Mouse (Mus musculus) heart, embryonic 14.5 days (tissue): ENCODE data around the gene Slain2. TPM values are rescaled to one million over a fixed set of nuclear protein-coding genes. Genes with fewer than 3 reads are reported as not detected.

Experiments
- ATAC-seq: fragments of 200-750 bp; cut with Nextera tagmentation; 2 replicates; pipeline ENCODE4 v1.8.0; 2017; ENCODE audit warnings: low read depth, moderate TSS enrichment; ENCODE audit not compliant: insufficient number of reproducible peaks, insufficient read depth, low FRiP score
- H3K27ac ChIP-seq, 2 experiments: fragments of 200-500 bp in 1 of 2; fragments of 300-500 bp in 1 of 2; sonication (generic) in 1 of 2; replicated peaks in 1 of 2; 2 replicates each; pipeline ENCODE4 v1.5.1; 2012 to 2014; ENCODE audit warnings: low read depth in 2 of 2, low read length in 2 of 2, control low read depth in 1 of 2, mild to moderate bottlenecking in 1 of 2, mixed read lengths in 1 of 2; ENCODE audit not compliant: control insufficient read depth in 1 of 2, insufficient read depth in 1 of 2
- H3K27me3 ChIP-seq: fragments of 300-500 bp; sonication (generic); 2 replicates; pipeline ENCODE4 v1.6.1; 2014; ENCODE audit warnings: mild to moderate bottlenecking, low read length, control low read depth; ENCODE audit not compliant: control insufficient read depth, insufficient read depth
- H3K36me3 ChIP-seq: fragments of 300-500 bp; sonication (generic); 2 replicates; pipeline ENCODE4 v1.6.1; 2014; ENCODE audit warnings: mild to moderate bottlenecking, control low read depth, low read length, mixed read lengths; ENCODE audit not compliant: control insufficient read depth, insufficient read depth
- H3K4me1 ChIP-seq, 2 experiments: fragments of 200-500 bp in 1 of 2; fragments of 300-500 bp in 1 of 2; sonication (generic) in 1 of 2; 2 replicates each; pipeline ENCODE4 v1.6.1; 2012 to 2014; ENCODE audit warnings: low read length in 2 of 2, control low read depth in 1 of 2, mixed read lengths in 1 of 2; ENCODE audit not compliant: control insufficient read depth in 2 of 2, insufficient read depth in 2 of 2
- H3K4me2 ChIP-seq: fragments of 300-500 bp; sonication (generic); 2 replicates; pipeline ENCODE4 v1.6.1; 2014; ENCODE audit warnings: mild to moderate bottlenecking, low read length
- H3K4me3 ChIP-seq, 2 experiments: fragments of 200-500 bp in 1 of 2; fragments of 300-500 bp in 1 of 2; sonication (generic) in 1 of 2; 2 replicates each; pipeline ENCODE4 v1.5.1; 2012 to 2014; ENCODE audit warnings: low read length in 2 of 2, mild to moderate bottlenecking in 2 of 2, control low read depth in 1 of 2, low read depth in 1 of 2, moderate library complexity in 1 of 2; ENCODE audit not compliant: control insufficient read depth in 1 of 2, insufficient read depth in 1 of 2
- H3K9ac ChIP-seq: fragments of 300-500 bp; sonication (generic); 2 replicates; pipeline ENCODE4 v1.6.1; 2014; ENCODE audit warnings: mild to moderate bottlenecking, low read length
- H3K9me3 ChIP-seq: fragments of 300-500 bp; sonication (generic); 2 replicates; pipeline ENCODE4 v1.6.1; 2016; ENCODE audit warnings: low read length, control low read depth; ENCODE audit not compliant: control insufficient read depth
- WGBS: fragments of 180-500 bp; shearing (Covaris S2); extraction: QIAGEN DNeasy Blood & Tissue Kit; methylation state at CpG from one replicate; pipeline ENCODE4 v1.1.7; 2014; 5-methylcytosine and 5-hydroxymethylcytosine counted together
- polyA plus RNA-seq: library from polyadenylated mRNA; unstranded; fragments of >200 nt; fragmentation: Nextera tagmentation; extraction: Ambion mirVana; gene quantifications from 2 replicates; pipeline ENCODE4 v1.2.1, GENCODE M21; 2014

The Slain2 gene
- polyA plus RNA-seq: 35.6 and 36.5 TPM in 2 replicates

- H3K9me3 ChIP-seq: no peaks in the 10 kb centered on the region
- no peaks in the 10 kb centered on the region for H3K36me3 ChIP-seq
- peak within 1 kb of the TSS; percentile 89 to 99 for H3K4me3 ChIP-seq
- under 1% methylated on average over 82 of the region's 83 CpGs for WGBS
- ATAC-seq: peak; percentile 92
- peak within 1 kb of the TSS; percentile 83 for H3K4me2 ChIP-seq
- no peaks in the 10 kb centered on the region for H3K27me3 ChIP-seq
- H3K4me1 ChIP-seq: peaks cover 7 to 26% of the 10 kb centered on the region in 2 experiments
- H3K27ac ChIP-seq: peak within 1 kb of the TSS; percentile 97 to 100
- H3K9ac ChIP-seq: peak within 1 kb of the TSS; percentile 100
Observed at GRCm38 (mm10) chr5:72913648-72914557, at the start of gene Slain2. Gene Slain2, plus strand, starts transcription at chr5:72914304.

- no peaks in the 10 kb centered on the region for H3K27me3 ChIP-seq
- H3K27ac ChIP-seq: no peak overlapping the region
- H3K4me3 ChIP-seq: no peak overlapping the region
- peaks cover 2 to 16% of the 10 kb centered on the region in 2 experiments; a peak in 3 of 4 replicates for H3K4me1 ChIP-seq
- WGBS: 68% methylated on average over 3 of the region's 3 CpGs
- no peak overlapping the region for H3K9ac ChIP-seq
- H3K4me2 ChIP-seq: peak overlapping the region; percentile 92; the same call in 1 of the 2 replicates
- H3K9me3 ChIP-seq: peaks cover 5% of the 10 kb centered on the region
- no peak for ATAC-seq
- no peaks in the 10 kb centered on the region for H3K36me3 ChIP-seq
Observed at GRCm38 (mm10) chr5:72864654-72865178, 49.4 kb upstream of the Slain2 start.

DNA sequence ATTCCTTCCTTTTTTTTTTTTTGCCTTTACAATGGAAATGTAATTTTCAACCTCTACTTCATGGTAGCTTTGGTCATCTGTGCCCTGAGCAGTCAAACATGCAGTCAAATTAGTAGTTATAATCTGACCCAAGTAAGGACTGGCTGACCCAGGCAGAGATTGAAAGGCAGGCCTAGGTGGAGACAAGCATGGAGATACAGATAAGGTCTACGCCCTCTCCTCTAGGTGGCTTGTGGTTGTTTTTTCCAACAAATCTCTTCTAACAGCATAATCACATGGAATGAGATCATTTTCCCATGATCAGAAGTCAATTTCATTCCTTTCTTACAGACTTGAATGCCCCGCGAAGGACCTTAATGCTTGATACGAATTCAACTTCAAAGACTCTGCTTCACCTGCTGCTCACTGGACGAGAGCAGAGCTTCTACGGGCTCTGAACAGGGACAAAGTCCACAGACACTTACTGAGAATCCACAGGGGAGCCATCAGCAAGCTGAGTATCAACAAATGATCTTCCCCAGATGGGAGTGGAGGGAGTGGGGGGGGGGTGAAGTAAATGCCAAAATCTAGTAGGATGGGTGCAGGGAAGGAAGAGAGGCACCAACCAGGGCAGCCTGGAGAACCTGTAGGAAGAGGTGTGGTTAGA lies 47.7 kb upstream of the Slain2 start:
- Histone ChIP-seq H3K4me1 (peaks cover 2 to 16% of the 10 kb centered on the region in 2 experiments; a peak in 3 of 4 replicates), H3K27me3 (no peaks in the 10 kb centered on the region), H3K4me3 (peak overlapping the region; percentile 3 to 80; a peak in 1 of 4 replicates), H3K36me3 (no peaks in the 10 kb centered on the region), H3K9me3 (no peaks in the 10 kb centered on the region), H3K4me2 (peak overlapping the region; percentile 92), H3K27ac (no peak overlapping the region), H3K9ac (no peak overlapping the region)
- ATAC-seq: no peak
- WGBS: 65% methylated on average over 6 of the region's 6 CpGs

- Histone ChIP-seq H3K27me3 (no peaks in the 10 kb centered on the region), H3K9me3 (no peaks in the 10 kb centered on the region), H3K9ac (peak overlapping the region; percentile 81), H3K4me3 (peak overlapping the region; percentile 67 to 80; a peak in 3 of 4 replicates), H3K36me3 (no peaks in the 10 kb centered on the region), H3K4me2 (peak overlapping the region; percentile 92), H3K4me1 (peaks cover 2 to 16% of the 10 kb centered on the region in 2 experiments; a peak in 3 of 4 replicates), H3K27ac (no peak overlapping the region)
- 37% methylated on average over 16 of the region's 16 CpGs for WGBS
- no peak for ATAC-seq
Observed at GRCm38 (mm10) chr5:72867036-72867672, 47.0 kb upstream of the Slain2 start.

- Histone ChIP-seq H3K27me3 (no peaks in the 10 kb centered on the region), H3K36me3 (no peaks in the 10 kb centered on the region), H3K4me1 (peaks cover 2 to 16% of the 10 kb centered on the region in 2 experiments; a peak in 3 of 4 replicates), H3K27ac (peak within 1 kb of the TSS; percentile 63 to 79), H3K9me3 (no peaks in the 10 kb centered on the region), H3K4me3 (peak within 1 kb of the TSS; percentile 67 to 80), H3K4me2 (peak within 1 kb of the TSS; percentile 92), H3K9ac (peak within 1 kb of the TSS; percentile 81)
- under 1% methylated on average over 60 of the region's 60 CpGs for WGBS
- peak; percentile 89 for ATAC-seq
Observed at GRCm38 (mm10) chr5:72868091-72868875, 45.8 kb upstream of the Slain2 start, which contains the start of gene Tec. Gene Tec, minus strand, starts transcription at chr5:72868483.

GRCm38 (mm10) chr5:72869779-72870608 lies 44.1 kb upstream of the Slain2 start:
- 74% methylated on average over 14 of the region's 14 CpGs for WGBS
- H3K36me3 ChIP-seq: no peaks in the 10 kb centered on the region
- peaks cover 0 to 16% of the 10 kb centered on the region in 2 experiments; a peak in 3 of 4 replicates for H3K4me1 ChIP-seq
- H3K27ac ChIP-seq: no peak overlapping the region
- no peak overlapping the region for H3K4me2 ChIP-seq
- H3K4me3 ChIP-seq: no peak overlapping the region
- ATAC-seq: no peak
- H3K9ac ChIP-seq: no peak overlapping the region
- H3K9me3 ChIP-seq: no peaks in the 10 kb centered on the region
- no peaks in the 10 kb centered on the region for H3K27me3 ChIP-seq
